Comparison of ENCODE assay signal across 17 mouse cellular contexts in the genomic region with DNA sequence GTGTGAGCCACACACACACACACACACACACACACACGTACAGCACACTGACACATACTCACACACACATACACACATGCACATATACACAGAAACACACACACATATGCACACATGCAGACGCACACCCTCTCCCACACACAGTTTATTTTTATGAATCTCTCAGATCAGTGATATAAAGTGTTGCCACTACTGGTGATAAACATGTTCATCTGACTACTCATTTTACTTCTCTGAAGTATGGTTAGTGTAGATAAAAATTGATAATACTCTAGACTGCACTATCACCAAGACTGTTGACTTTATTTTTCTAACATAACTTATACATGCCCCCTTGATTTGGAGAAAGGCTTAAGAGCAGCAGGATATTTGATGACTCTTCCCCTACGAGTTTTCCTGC.
"Had no signal": no experiment of that assay in that cellular context is flagged by ENCODE, and none has a peak within 500 bp of the region (broad histone marks: within the 10 kb centered on the region; RNA-seq: fewer than 3 reads in every experiment).

No protein-coding gene starts in this region.

- H3K4me1 ChIP-seq: limb, embryonic 15.5 days; stomach, embryonic 15.5 days had no signal

- H3K27me3 ChIP-seq: limb, embryonic 15.5 days; megakaryocyte, embryonic 14.5 days; midbrain, embryonic 12.5 days; neural tube, embryonic 13.5 days; stomach, embryonic 15.5 days had no signal

- DNase-seq: kidney, adult 11 months; kidney, adult 9 months; kidney, postnatal 36 days; layer of hippocampus, adult 9-11 months; layer of hippocampus, postnatal 36 days; lung, embryonic 14.5 days; lung, postnatal 10 days; lung, postnatal 4 days; right cerebral cortex, postnatal 14 days; thymus, postnatal 4 days had no signal

- ATAC-seq: midbrain, embryonic 16.5 days had no signal

- H3K9ac ChIP-seq: limb, embryonic 15.5 days; lung, embryonic 14.5 days; midbrain, embryonic 12.5 days; neural tube, embryonic 13.5 days; stomach, embryonic 15.5 days had no signal

- H3K4me2 ChIP-seq: limb, embryonic 15.5 days; lung, embryonic 14.5 days; midbrain, embryonic 12.5 days; neural tube, embryonic 13.5 days; stomach, embryonic 15.5 days had no signal

- H3K36me3 ChIP-seq: limb, embryonic 15.5 days; neural tube, embryonic 13.5 days; stomach, embryonic 15.5 days had no signal

- H3K27ac ChIP-seq: kidney, postnatal 0 days; limb, embryonic 15.5 days; midbrain, embryonic 12.5 days; neural tube, embryonic 13.5 days; stomach, embryonic 15.5 days had no signal

- H3K4me3 ChIP-seq: limb, embryonic 15.5 days; megakaryocyte, embryonic 14.5 days; midbrain, embryonic 12.5 days; neural tube, embryonic 13.5 days; stomach, embryonic 15.5 days had no signal

- H3K9me3 ChIP-seq: limb, embryonic 15.5 days; megakaryocyte, embryonic 14.5 days; midbrain, embryonic 12.5 days; neural tube, embryonic 13.5 days; stomach, embryonic 15.5 days had no signal
